Mouse (Mus musculus) left cerebral cortex, postnatal 25 days (tissue): Measurements from ENCODE around the gene Gng7. TPM values are rescaled to one million over a fixed set of nuclear protein-coding genes. Genes with fewer than 3 reads are reported as not detected.

ENCODE experiments used
- DNase-seq, 2 experiments: peaks; one replicate each; pipeline ENCODE4 v3.0.0; 2022; ENCODE audit warnings: low spot score in 2 of 2, mixed read lengths in 1 of 2
- intact Hi-C: fragments of 180-260 bp; cut with DNase I; formaldehyde crosslinking; loops from one replicate; pipeline ENCODE4 v1.15.1; 2025
- total RNA-seq, 2 experiments: library from RNA; stranded (reverse); gene quantifications; 2 replicates each; pipeline ENCODE4 v1.2.3; 2021

Gng7 gene
- total RNA-seq, 2 experiments from 2014 or later: 83.8 to 196 TPM

- intact Hi-C loops: no loop called here
- DNase-seq: no peak
Measured at GRCm38 (mm10) chr10:80913364-80914011, 101.3 kb downstream of the Gng7 start.

- intact Hi-C loops: no loop called here
Measured at GRCm38 (mm10) chr10:80911891-80912290, 102.9 kb downstream of the Gng7 start.

GRCm38 (mm10) chr10:80911354-80911753, 103.4 kb downstream of the Gng7 start:
- DNase-seq: no peak
- intact Hi-C loops: no loop called here

More at GRCm38 (mm10) chr10:80911891-80912290, 102.9 kb downstream of the Gng7 start:
- DNase-seq: no peak

GRCm38 (mm10) chr10:80909375-80910162, 105.2 kb downstream of the Gng7 start:
- intact Hi-C loops: no loop called here
- DNase-seq: no peak

- intact Hi-C loops: no loop called here
- no peak for DNase-seq
Measured at GRCm38 (mm10) chr10:80904709-80905108, 110.0 kb downstream of the Gng7 start.

GRCm38 (mm10) chr10:80904004-80904693, 110.6 kb downstream of the Gng7 start:
- DNase-seq: no peak
- intact Hi-C loops: no loop called here

- DNase-seq: no peak
- intact Hi-C loops: no loop called here
Measured at GRCm38 (mm10) chr10:80903282-80903681, 111.5 kb downstream of the Gng7 start.

- intact Hi-C loops: no loop called here
- no peak for DNase-seq
Measured at GRCm38 (mm10) chr10:80902273-80902940, 112.3 kb downstream of the Gng7 start.

- no peak for DNase-seq
- intact Hi-C loops: no loop called here
Measured at GRCm38 (mm10) chr10:80901409-80902272, 113.1 kb downstream of the Gng7 start.

GRCm38 (mm10) chr10:80900318-80901247, 114.2 kb downstream of the Gng7 start, which contains the start of gene Timm13:
Gene Timm13, minus strand, starts transcription at chr10:80900969.
- peak; percentile 99 to 100 for DNase-seq
- intact Hi-C loops: no loop called here

- no peak for DNase-seq
- intact Hi-C loops: no loop called here
Measured at GRCm38 (mm10) chr10:80899591-80900317, 115.0 kb downstream of the Gng7 start.

- DNase-seq: no peak
- intact Hi-C loops: no loop called here
Measured at GRCm38 (mm10) chr10:80899074-80899473, 115.7 kb downstream of the Gng7 start.

Other genes with a start within 250 kb of the Gng7 start
- 10 to 100 TPM; 43.9 to 50.3 TPM for gene Sf3a2, start 216.7 kb downstream of the Gng7 start, total RNA-seq
- 10 to 100 TPM; 57.5 to 62.4 TPM for gene Plekhj1, start 216.3 kb downstream of the Gng7 start, total RNA-seq
- gene Amh, start 209.7 kb downstream of the Gng7 start, total RNA-seq: 1 to 10 TPM; 1.6 to 2.7 TPM
- 1 to 10 TPM; 4.0 to 4.5 TPM for gene Jsrp1, start 201.4 kb downstream of the Gng7 start, total RNA-seq
- 100 to 1,000 TPM; 500 to 527 TPM for gene Oaz1, start 188.3 kb downstream of the Gng7 start, total RNA-seq
- 10 to 100 TPM; 35.6 to 48.0 TPM for gene Lingo3, start 170.9 kb downstream of the Gng7 start, total RNA-seq
- 10 to 100 TPM; 35.9 to 47.8 TPM for gene Lsm7, start 159.7 kb downstream of the Gng7 start, total RNA-seq
- gene Sppl2b, start 159.7 kb downstream of the Gng7 start, total RNA-seq: 10 to 100 TPM; 58.6 to 66.2 TPM
- gene Tmprss9, start 143.1 kb downstream of the Gng7 start, total RNA-seq: under 1 TPM in 1 of 2 experiments, not detected in 1; 0.32 TPM
- 100 to 1,000 TPM; 139 TPM for gene Timm13, start 114.0 kb downstream of the Gng7 start, total RNA-seq
- gene Lmnb2, start 96.7 kb downstream of the Gng7 start, total RNA-seq: 10 to 100 TPM; 15.1 to 18.9 TPM
- 10 to 100 TPM; 16.4 to 19.0 TPM for gene Gadd45b, start 84.9 kb downstream of the Gng7 start, total RNA-seq
- 100 to 1,000 TPM; 108 to 110 TPM for gene Diras1, start 10.7 kb upstream of the Gng7 start, total RNA-seq
- gene Slc39a3, start 22.5 kb upstream of the Gng7 start, total RNA-seq: 10 to 100 TPM; 67.2 to 69.3 TPM
- gene Sgta, start 45.2 kb upstream of the Gng7 start, total RNA-seq: 100 to 1,000 TPM; 159 to 169 TPM
- gene Thop1, start 55.1 kb upstream of the Gng7 start, total RNA-seq: 10 to 100 TPM; 50.5 to 54.2 TPM
- under 1 TPM; 0.25 to 0.60 TPM for gene Creb3l3, start 83.9 kb upstream of the Gng7 start, total RNA-seq
- 100 to 1,000 TPM; 122 to 124 TPM for gene Map2k2, start 91.0 kb upstream of the Gng7 start, total RNA-seq
- gene Zbtb7a, start 120.3 kb upstream of the Gng7 start, total RNA-seq: 100 to 1,000 TPM; 114 TPM
- gene Pias4, start 153.0 kb upstream of the Gng7 start, total RNA-seq: 10 to 100 TPM; 26.6 to 28.7 TPM
- gene Eef2, start 161.7 kb upstream of the Gng7 start, total RNA-seq: 100 to 1,000 TPM; 854 to 872 TPM
- 10 to 100 TPM; 71.3 to 77.7 TPM for gene Dapk3, start 168.1 kb upstream of the Gng7 start, total RNA-seq
- not detected for gene 4930442H23Rik, start 168.9 kb upstream of the Gng7 start, total RNA-seq
- gene Nmrk2, start 187.1 kb upstream of the Gng7 start, total RNA-seq: under 1 TPM in 1 of 2 experiments, not detected in 1; 0.23 TPM
- 100 to 1,000 TPM; 194 to 208 TPM for gene Atcay, start 215.9 kb upstream of the Gng7 start, total RNA-seq
- 10 to 100 TPM; 57.2 to 63.1 TPM for gene Zfr2, start 218.2 kb upstream of the Gng7 start, total RNA-seq
- gene Matk, start 238.0 kb upstream of the Gng7 start, total RNA-seq: 100 to 1,000 TPM; 191 to 194 TPM